Mouse (Mus musculus) hindbrain, embryonic 14.5 days (tissue): ENCODE results near the gene Tmem56. TPM values are rescaled to one million over a fixed set of nuclear protein-coding genes. Genes with fewer than 3 reads are reported as not detected.
A peak's percentile ranks its signal among the peaks of the same experiment; 100 is the strongest.

Experiments used
- ATAC-seq: fragments of 200-750 bp; cut with Nextera tagmentation; 2 replicates; pipeline ENCODE4 v1.8.0; 2017; ENCODE audit warnings: moderate number of reproducible peaks, mild to moderate bottlenecking, moderate TSS enrichment, moderate library complexity; ENCODE audit not compliant: low FRiP score
- DNase-seq: peaks from one replicate; pipeline ENCODE4 v3.0.0-alpha.2; 2015; ENCODE audit warnings: low spot score
- H3K27ac ChIP-seq: fragments of 300-500 bp; sonication (generic); 2 replicates; pipeline ENCODE4 v1.5.1; 2014; ENCODE audit warnings: mild to moderate bottlenecking, moderate library complexity
- H3K27me3 ChIP-seq: fragments of 300-500 bp; sonication (generic); 2 replicates; pipeline ENCODE4 v1.6.1; 2014; ENCODE audit warnings: mild to moderate bottlenecking, low read length, mixed read lengths; ENCODE audit not compliant: control insufficient read depth, insufficient read depth
- H3K36me3 ChIP-seq: fragments of 300-500 bp; sonication (generic); replicated peaks from 2 replicates; pipeline ENCODE4 v1.6.1; 2014; ENCODE audit not compliant: control insufficient read depth, insufficient read depth
- H3K4me1 ChIP-seq: fragments of 300-500 bp; sonication (generic); replicated peaks from 2 replicates; pipeline ENCODE4 v1.6.1; 2014; ENCODE audit warnings: antibody characterized with exemption, low read length, mixed read lengths; ENCODE audit not compliant: control insufficient read depth, insufficient read depth
- H3K4me2 ChIP-seq: fragments of 300-500 bp; sonication (generic); replicated peaks from 2 replicates; pipeline ENCODE4 v1.6.1; 2014; ENCODE audit warnings: mild to moderate bottlenecking, moderate library complexity
- H3K4me3 ChIP-seq: fragments of 300-500 bp; sonication (generic); replicated peaks from 2 replicates; pipeline ENCODE4 v1.5.1; 2014; ENCODE audit warnings: mild to moderate bottlenecking, low read length
- H3K9ac ChIP-seq: fragments of 300-500 bp; sonication (generic); 2 replicates; pipeline ENCODE4 v1.6.1; 2014
- H3K9me3 ChIP-seq: fragments of 300-500 bp; sonication (generic); 2 replicates; pipeline ENCODE4 v1.6.1; 2016; ENCODE audit warnings: low read length; ENCODE audit not compliant: control insufficient read depth
- WGBS: fragments of 180-500 bp; shearing (Covaris S2); extraction: QIAGEN DNeasy Blood & Tissue Kit; methylation state at CpG from one replicate; pipeline ENCODE4 v1.1.7; 2014; 5-methylcytosine and 5-hydroxymethylcytosine counted together
- polyA plus RNA-seq: library from polyadenylated mRNA; unstranded; fragments of >200 nt; fragmentation: Nextera tagmentation; extraction: Ambion mirVana; gene quantifications from 2 replicates; pipeline ENCODE4 v1.2.1, GENCODE M21; 2014

Gene Tmem56
- polyA plus RNA-seq, 1 experiment from 2014 or later: 4.3 TPM

DNA sequence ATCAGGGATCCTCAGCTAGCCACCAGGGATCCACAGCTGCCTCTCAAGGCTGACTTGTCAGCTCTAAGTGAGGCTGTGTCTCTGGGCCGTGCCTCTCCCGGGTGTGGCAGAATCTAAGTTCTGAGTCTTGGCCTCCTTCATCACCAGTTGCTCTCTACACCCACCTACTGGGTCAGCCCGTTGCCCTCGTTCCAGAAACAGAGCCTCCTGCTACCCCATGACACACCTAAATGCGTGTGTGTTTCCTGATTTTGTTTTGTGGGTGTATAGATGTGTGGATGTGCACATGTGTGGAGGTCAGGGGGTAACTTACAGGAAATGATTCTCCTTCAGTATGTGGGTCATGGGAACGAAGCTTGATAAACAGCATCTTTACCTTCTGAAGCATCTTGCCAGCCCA is 29.5 kb upstream of the Tmem56 start:
- Histone ChIP-seq H3K27me3 (no peaks in the 10 kb centered on the region), H3K27ac (no peak overlapping the region), H3K4me3 (no peak overlapping the region), H3K4me2 (no peak overlapping the region), H3K9me3 (peaks cover 6% of the 10 kb centered on the region; the same call in 1 of the 2 replicates), H3K36me3 (no peaks in the 10 kb centered on the region), H3K9ac (no peak overlapping the region), H3K4me1 (no peaks in the 10 kb centered on the region)
- DNase-seq (no peak), ATAC-seq (no peak)
- 87% methylated on average over 6 of the region's 6 CpGs for WGBS

DNA sequence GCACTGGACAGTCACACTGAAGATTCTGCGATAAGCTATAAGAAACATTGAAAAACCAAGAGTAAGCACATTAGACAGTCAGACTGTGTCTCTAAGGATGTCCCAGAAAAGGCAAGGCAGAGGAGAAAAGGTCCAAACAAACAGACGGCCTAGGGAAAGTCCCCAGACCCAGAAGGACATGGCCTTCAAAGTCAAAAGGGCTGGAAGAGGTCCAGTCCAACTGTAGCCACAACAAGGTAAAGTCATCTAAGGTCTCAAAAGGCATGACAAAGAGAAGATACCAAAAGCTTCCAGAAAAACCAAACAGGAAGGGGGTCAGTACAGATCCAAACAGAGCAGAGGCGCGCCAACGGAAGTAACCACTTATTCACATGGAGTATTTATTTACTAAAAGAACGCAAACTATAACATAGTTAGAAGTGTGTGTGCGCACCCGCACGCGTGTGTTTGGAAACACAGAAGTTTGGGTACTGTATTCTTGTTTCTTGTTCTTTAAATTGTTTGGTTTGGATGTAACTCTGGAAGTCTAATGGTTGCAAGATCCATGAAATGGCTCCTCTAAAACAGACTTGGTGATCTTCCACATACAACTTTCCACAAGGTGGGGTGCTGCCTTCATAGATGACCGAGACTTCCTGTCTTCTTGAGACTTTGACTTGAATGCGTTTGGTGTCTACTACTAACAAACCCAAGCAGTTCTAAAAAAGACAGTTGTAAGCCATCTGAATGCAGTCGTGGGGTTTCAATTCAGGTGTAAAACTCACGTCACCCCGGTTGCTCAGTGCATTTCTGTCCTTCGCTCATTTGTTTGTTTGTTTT is 27.2 kb upstream of the Tmem56 start:
- Histone ChIP-seq H3K27me3 (no peaks in the 10 kb centered on the region), H3K4me2 (no peak overlapping the region), H3K36me3 (peaks cover 4% of the 10 kb centered on the region; the same call in 1 of the 2 replicates), H3K4me3 (no peak overlapping the region), H3K9me3 (no peaks in the 10 kb centered on the region), H3K4me1 (no peaks in the 10 kb centered on the region), H3K27ac (no peak overlapping the region), H3K9ac (no peak overlapping the region)
- ATAC-seq (no peak), DNase-seq (no peak)
- WGBS: 91% methylated on average over 16 of the region's 16 CpGs

DNA sequence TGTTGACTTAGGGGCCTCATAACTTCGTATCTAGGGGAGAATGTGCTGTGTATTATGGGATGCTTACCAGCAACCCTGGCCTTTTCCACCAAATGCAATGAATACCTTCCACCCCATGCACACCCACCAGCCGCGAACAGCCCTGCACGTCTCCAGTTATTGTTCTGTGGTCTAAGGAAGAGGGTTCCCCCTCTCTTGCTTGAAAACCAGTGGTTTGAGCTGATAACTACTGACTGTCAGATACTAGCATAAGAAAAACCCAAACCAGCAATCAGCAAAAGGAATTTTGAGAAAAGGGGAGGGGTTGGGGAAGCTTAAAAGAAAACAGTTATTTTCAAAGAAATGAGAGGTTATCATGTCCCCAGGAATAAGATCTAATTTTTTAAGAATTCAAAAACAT is 26.5 kb upstream of the Tmem56 start:
- WGBS: 73% methylated on average over 4 of the region's 4 CpGs
- H3K9ac ChIP-seq: no peak overlapping the region
- no peak for DNase-seq

DNA sequence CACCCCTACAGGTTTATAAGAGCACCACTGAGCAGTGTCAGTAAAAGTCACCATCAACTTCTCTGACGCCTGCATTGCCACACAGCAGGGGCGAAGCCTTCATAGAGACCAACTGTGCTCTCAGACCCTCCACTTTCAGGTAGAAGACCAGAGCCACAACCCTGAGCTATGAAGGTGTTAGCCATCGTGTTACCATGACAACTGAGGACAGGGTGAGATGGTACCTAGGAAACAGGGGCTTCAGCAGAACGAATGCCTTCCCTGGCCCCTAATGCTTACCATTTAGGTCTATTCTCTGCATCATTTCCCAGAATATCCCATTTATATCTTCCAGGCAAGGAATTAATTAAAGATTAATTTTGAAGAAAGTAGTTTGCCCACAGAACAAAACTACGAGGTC is 26.0 kb upstream of the Tmem56 start:
- Histone ChIP-seq H3K36me3 (peaks cover 4% of the 10 kb centered on the region; the same call in 1 of the 2 replicates), H3K4me1 (no peaks in the 10 kb centered on the region)

More for the DNA sequence above, 26.5 kb upstream of the Tmem56 start:
- Histone ChIP-seq H3K4me2 (no peak overlapping the region), H3K36me3 (peaks cover 4% of the 10 kb centered on the region; the same call in 1 of the 2 replicates), H3K9me3 (no peaks in the 10 kb centered on the region), H3K4me1 (no peaks in the 10 kb centered on the region), H3K4me3 (no peak overlapping the region), H3K27me3 (no peaks in the 10 kb centered on the region), H3K27ac (no peak overlapping the region)
- no peak for ATAC-seq

DNA sequence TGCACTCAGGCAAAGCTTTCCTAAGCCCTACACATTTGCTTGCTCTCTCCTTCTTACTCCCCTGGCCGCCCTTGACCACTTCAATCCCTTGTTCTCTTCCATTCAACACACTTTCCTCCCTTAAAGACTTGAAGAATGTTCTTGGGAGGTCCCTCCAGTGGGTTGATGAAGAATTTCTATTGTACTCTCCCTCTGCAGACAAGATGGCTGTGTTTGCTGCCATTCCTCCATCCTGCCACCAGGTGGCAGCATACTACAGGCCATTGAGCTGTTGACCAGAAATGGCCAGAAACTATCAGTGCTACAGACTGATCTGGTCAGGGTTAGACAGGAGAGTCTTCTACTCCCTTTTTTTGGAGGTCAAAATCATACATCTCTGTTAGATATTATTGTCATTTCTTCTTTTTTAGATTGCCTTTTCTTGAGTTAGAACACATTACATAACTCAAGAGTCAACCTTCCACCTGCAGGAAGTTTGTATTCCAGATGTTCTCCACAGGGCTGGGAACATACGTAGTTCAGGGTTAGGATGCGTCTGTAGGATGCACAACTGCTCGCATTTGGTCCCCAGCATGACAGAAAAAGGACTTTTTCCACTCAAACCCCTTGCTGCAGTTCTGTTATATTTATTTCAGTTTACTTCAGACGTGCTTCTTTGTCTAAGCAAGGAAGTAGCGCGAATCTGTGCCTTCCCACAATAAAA is 24.8 kb upstream of the Tmem56 start:
- Histone ChIP-seq H3K27me3 (no peaks in the 10 kb centered on the region), H3K36me3 (peaks cover 4% of the 10 kb centered on the region; the same call in 1 of the 2 replicates), H3K4me2 (no peak overlapping the region), H3K9ac (no peak overlapping the region), H3K4me3 (no peak overlapping the region), H3K4me1 (no peaks in the 10 kb centered on the region), H3K27ac (no peak overlapping the region), H3K9me3 (no peaks in the 10 kb centered on the region)
- DNase-seq: peak; percentile 93
- 78% methylated on average over 7 of the region's 7 CpGs for WGBS
- ATAC-seq: peak; percentile 83

More for the DNA sequence above, 26.0 kb upstream of the Tmem56 start:
- Histone ChIP-seq H3K9ac (no peak overlapping the region), H3K4me3 (no peak overlapping the region), H3K27ac (no peak overlapping the region), H3K9me3 (no peaks in the 10 kb centered on the region), H3K27me3 (no peaks in the 10 kb centered on the region), H3K4me2 (no peak overlapping the region)
- peak; percentile 7; the same call in 1 of the 2 replicates for ATAC-seq
- 83% methylated on average over 5 of the region's 5 CpGs for WGBS
- no peak for DNase-seq

DNA sequence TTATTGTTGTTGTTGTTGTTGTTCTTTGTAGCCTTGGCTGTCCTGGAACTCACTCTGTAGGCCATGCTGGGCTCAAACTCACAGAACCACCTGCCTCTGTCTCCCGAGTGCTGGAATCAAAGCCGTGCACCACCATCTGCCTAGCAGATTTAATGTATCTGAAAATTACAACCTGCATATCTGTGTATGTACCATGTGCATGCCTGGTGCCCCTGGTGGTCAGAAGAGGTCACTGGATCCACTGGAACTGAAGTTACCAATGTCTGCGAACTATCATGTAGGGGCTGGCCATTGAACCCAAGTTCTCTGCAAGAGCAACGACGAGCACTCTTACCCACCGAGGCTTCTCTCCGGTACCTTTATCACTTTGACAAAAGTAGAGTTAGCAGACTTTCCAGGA is 23.7 kb upstream of the Tmem56 start:
- no peaks in the 10 kb centered on the region for H3K4me1 ChIP-seq
- WGBS: 91% methylated on average over 7 of the region's 7 CpGs
- no peaks in the 10 kb centered on the region for H3K27me3 ChIP-seq
- peaks cover 4% of the 10 kb centered on the region; the same call in 1 of the 2 replicates for H3K36me3 ChIP-seq
- H3K9me3 ChIP-seq: no peaks in the 10 kb centered on the region
- H3K4me3 ChIP-seq: no peak overlapping the region
- DNase-seq (no peak), ATAC-seq (no peak)
- H3K4me2 ChIP-seq: no peak overlapping the region
- H3K27ac ChIP-seq: no peak overlapping the region
- H3K9ac ChIP-seq: no peak overlapping the region

DNA sequence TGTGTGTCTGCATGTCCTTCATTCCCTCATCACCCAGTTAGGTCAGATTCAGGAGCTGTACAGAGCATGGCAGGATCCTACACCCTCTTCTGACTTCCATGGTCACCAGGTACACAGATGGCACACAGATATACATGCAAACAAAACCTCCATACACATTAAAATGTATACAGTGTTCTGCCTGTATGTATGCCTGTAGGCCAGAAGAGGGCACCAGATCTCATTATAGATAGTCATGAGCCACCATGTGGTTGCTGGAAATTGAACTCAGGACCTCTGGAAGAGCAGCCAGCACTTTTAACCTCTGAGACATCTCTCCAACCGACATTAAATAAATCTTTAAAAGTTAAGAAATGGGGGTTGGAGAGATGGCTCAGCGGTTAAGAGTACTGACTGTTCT is 11.3 kb upstream of the Tmem56 start:
- Histone ChIP-seq H3K9me3 (no peaks in the 10 kb centered on the region), H3K4me2 (no peak overlapping the region), H3K9ac (no peak overlapping the region), H3K4me3 (no peak overlapping the region), H3K27ac (no peak overlapping the region), H3K27me3 (no peaks in the 10 kb centered on the region), H3K4me1 (peaks cover 3% of the 10 kb centered on the region; the same call in 1 of the 2 replicates), H3K36me3 (no peaks in the 10 kb centered on the region)
- ATAC-seq (no peak), DNase-seq (no peak)
- WGBS: 77% methylated on average over 2 of the region's 2 CpGs

DNA sequence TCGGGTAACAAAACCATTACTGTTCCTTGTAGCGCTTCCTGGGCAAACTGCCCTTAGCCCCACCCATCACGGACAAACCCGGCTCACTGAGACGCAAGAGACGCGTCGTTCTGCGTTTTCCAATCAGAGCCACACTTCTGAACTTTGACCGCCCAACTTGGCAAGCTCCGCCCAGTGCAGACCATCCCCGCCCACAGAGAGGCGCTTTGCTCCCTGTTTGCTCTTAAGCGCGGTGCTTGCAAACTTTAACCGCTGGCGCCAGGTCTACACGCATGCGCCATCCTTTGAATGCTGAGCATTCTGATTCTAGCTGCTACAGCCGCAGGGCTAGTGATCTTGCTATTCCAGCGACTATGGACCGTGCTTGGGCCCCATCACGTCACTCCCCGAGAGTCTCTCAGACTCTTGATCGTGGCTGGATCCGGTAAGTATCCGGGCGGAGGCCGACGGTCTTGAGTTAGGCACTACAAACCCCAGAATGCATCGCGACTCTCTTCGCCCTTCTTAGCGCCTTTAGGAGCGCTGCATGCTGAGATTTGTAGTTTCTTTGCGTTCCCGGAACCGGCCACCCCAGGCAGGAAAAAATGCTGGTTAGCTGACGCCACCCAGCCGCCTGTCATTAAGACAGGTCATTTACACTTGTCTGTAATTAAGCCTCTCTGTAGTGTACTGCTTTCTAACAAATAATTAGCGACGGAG is 8.8 kb upstream of the Tmem56 start, which contains the start of gene Alg14:
Alg14 (plus strand) TSS at position 214 of the 699 bp plus-strand sequence.
- ATAC-seq: peak; percentile 96
- Histone ChIP-seq H3K27ac (peak within 1 kb of the TSS; percentile 90), H3K4me1 (peaks cover 3% of the 10 kb centered on the region; the same call in 1 of the 2 replicates), H3K9ac (peak within 1 kb of the TSS; percentile 57), H3K36me3 (no peaks in the 10 kb centered on the region), H3K27me3 (no peaks in the 10 kb centered on the region), H3K9me3 (no peaks in the 10 kb centered on the region), H3K4me2 (peak within 1 kb of the TSS; percentile 77), H3K4me3 (peak within 1 kb of the TSS; percentile 45)
- 0% methylated on average over 42 of the region's 42 CpGs for WGBS
- DNase-seq: peak; percentile 97

DNA sequence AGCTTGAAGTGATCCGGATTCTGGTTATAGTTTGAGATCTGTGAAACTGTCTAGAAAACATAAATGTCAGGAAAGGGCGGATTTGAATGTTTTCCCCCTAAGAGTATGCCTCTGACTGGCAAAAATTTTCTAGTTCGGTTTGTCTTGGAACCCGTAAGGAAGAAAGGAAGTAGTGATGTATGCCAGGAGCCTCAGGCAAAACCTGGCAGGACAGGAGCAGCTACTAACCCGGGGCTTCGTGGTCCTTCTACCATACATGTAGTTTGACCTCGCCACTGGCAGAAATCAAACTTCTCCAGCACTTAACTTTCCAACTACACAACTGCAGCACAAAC is 8.3 kb upstream of the Tmem56 start:
- H3K27ac ChIP-seq: peak overlapping the region; percentile 90
- ATAC-seq (no peak), DNase-seq (peak; percentile 43)
- H3K4me2 ChIP-seq: peak overlapping the region; percentile 77
- H3K9ac ChIP-seq: peak overlapping the region; percentile 57
- peak overlapping the region; percentile 45 for H3K4me3 ChIP-seq
- H3K27me3 ChIP-seq: no peaks in the 10 kb centered on the region
- H3K9me3 ChIP-seq: no peaks in the 10 kb centered on the region
- H3K36me3 ChIP-seq: no peaks in the 10 kb centered on the region
- WGBS: 7% methylated on average over 7 of the region's 7 CpGs
- H3K4me1 ChIP-seq: peaks cover 3% of the 10 kb centered on the region; the same call in 1 of the 2 replicates
